Mouse (Mus musculus) heart, embryonic 14.5 days (tissue): Measurements from ENCODE around the gene Swap70. TPM values are rescaled to one million over a fixed set of nuclear protein-coding genes. Genes with fewer than 3 reads are reported as not detected.

Source experiments
- ATAC-seq: fragments of 200-750 bp; cut with Nextera tagmentation; 2 replicates; pipeline ENCODE4 v1.8.0; 2017; ENCODE audit warnings: low read depth, moderate TSS enrichment; ENCODE audit not compliant: insufficient number of reproducible peaks, insufficient read depth, low FRiP score
- H3K27ac ChIP-seq, 2 experiments: fragments of 200-500 bp in 1 of 2; fragments of 300-500 bp in 1 of 2; sonication (generic) in 1 of 2; replicated peaks in 1 of 2; 2 replicates each; pipeline ENCODE4 v1.5.1; 2012 to 2014; ENCODE audit warnings: low read depth in 2 of 2, low read length in 2 of 2, control low read depth in 1 of 2, mild to moderate bottlenecking in 1 of 2, mixed read lengths in 1 of 2; ENCODE audit not compliant: control insufficient read depth in 1 of 2, insufficient read depth in 1 of 2
- H3K27me3 ChIP-seq: fragments of 300-500 bp; sonication (generic); 2 replicates; pipeline ENCODE4 v1.6.1; 2014; ENCODE audit warnings: mild to moderate bottlenecking, low read length, control low read depth; ENCODE audit not compliant: control insufficient read depth, insufficient read depth
- H3K36me3 ChIP-seq: fragments of 300-500 bp; sonication (generic); 2 replicates; pipeline ENCODE4 v1.6.1; 2014; ENCODE audit warnings: mild to moderate bottlenecking, control low read depth, low read length, mixed read lengths; ENCODE audit not compliant: control insufficient read depth, insufficient read depth
- H3K4me1 ChIP-seq, 2 experiments: fragments of 200-500 bp in 1 of 2; fragments of 300-500 bp in 1 of 2; sonication (generic) in 1 of 2; 2 replicates each; pipeline ENCODE4 v1.6.1; 2012 to 2014; ENCODE audit warnings: low read length in 2 of 2, control low read depth in 1 of 2, mixed read lengths in 1 of 2; ENCODE audit not compliant: control insufficient read depth in 2 of 2, insufficient read depth in 2 of 2
- H3K4me2 ChIP-seq: fragments of 300-500 bp; sonication (generic); 2 replicates; pipeline ENCODE4 v1.6.1; 2014; ENCODE audit warnings: mild to moderate bottlenecking, low read length
- H3K4me3 ChIP-seq, 2 experiments: fragments of 200-500 bp in 1 of 2; fragments of 300-500 bp in 1 of 2; sonication (generic) in 1 of 2; 2 replicates each; pipeline ENCODE4 v1.5.1; 2012 to 2014; ENCODE audit warnings: low read length in 2 of 2, mild to moderate bottlenecking in 2 of 2, control low read depth in 1 of 2, low read depth in 1 of 2, moderate library complexity in 1 of 2; ENCODE audit not compliant: control insufficient read depth in 1 of 2, insufficient read depth in 1 of 2
- H3K9ac ChIP-seq: fragments of 300-500 bp; sonication (generic); 2 replicates; pipeline ENCODE4 v1.6.1; 2014; ENCODE audit warnings: mild to moderate bottlenecking, low read length
- H3K9me3 ChIP-seq: fragments of 300-500 bp; sonication (generic); 2 replicates; pipeline ENCODE4 v1.6.1; 2016; ENCODE audit warnings: low read length, control low read depth; ENCODE audit not compliant: control insufficient read depth
- WGBS: fragments of 180-500 bp; shearing (Covaris S2); extraction: QIAGEN DNeasy Blood & Tissue Kit; methylation state at CpG from one replicate; pipeline ENCODE4 v1.1.7; 2014; 5-methylcytosine and 5-hydroxymethylcytosine counted together
- polyA plus RNA-seq: library from polyadenylated mRNA; unstranded; fragments of >200 nt; fragmentation: Nextera tagmentation; extraction: Ambion mirVana; gene quantifications from 2 replicates; pipeline ENCODE4 v1.2.1, GENCODE M21; 2014

Swap70 gene
- polyA plus RNA-seq, 1 experiment from 2014 or later, result 19.0 TPM

DNA sequence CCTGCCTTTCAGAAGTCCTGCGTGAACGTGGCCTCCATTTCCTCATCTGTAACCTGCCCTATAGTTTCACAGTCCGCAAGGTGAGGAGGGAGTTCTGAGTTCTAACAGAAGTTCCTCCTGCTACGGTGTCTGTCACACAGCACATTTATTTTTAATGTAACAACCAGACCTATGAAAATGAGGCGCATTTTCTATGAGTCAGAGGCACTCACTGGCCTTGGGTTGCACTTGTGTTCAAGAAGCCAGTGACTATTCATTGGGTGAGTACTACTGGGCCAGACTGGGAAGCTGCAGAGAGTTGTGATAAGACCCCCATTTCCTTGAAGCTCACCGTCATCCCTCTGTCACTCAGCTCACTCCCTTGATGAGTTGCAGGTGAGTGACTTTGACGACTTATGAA lies 24.3 kb upstream of the Swap70 start:
- H3K4me1 ChIP-seq, result no peaks in the 10 kb centered on the region
- H3K4me3 ChIP-seq, result no peak overlapping the region
- H3K36me3 ChIP-seq, result no peaks in the 10 kb centered on the region
- no peak overlapping the region for H3K9ac ChIP-seq
- ATAC-seq, result no peak
- no peaks in the 10 kb centered on the region for H3K9me3 ChIP-seq
- H3K27ac ChIP-seq, result no peak overlapping the region
- H3K4me2 ChIP-seq, result no peak overlapping the region
- 69% methylated on average over 7 of the region's 7 CpGs for WGBS
- no peaks in the 10 kb centered on the region for H3K27me3 ChIP-seq

GRCm38 (mm10) chr7:110201933-110202332 lies 19.6 kb upstream of the Swap70 start:
- Histone ChIP-seq H3K4me3 (no peak overlapping the region), H3K4me1 (no peaks in the 10 kb centered on the region), H3K9me3 (peaks cover 6% of the 10 kb centered on the region), H3K4me2 (no peak overlapping the region), H3K27ac (no peak overlapping the region), H3K27me3 (no peaks in the 10 kb centered on the region), H3K9ac (no peak overlapping the region), H3K36me3 (no peaks in the 10 kb centered on the region)
- no peak for ATAC-seq
- WGBS, result 94% methylated on average over 6 of the region's 6 CpGs

- ATAC-seq, result no peak
Observed at GRCm38 (mm10) chr7:110204208-110204607, 17.3 kb upstream of the Swap70 start.

GRCm38 (mm10) chr7:110208341-110208740 lies 13.2 kb upstream of the Swap70 start:
- Histone ChIP-seq H3K4me1 (peaks cover 0 to 3% of the 10 kb centered on the region in 2 experiments; a peak in 1 of 4 replicates), H3K27ac (no peak overlapping the region), H3K9me3 (peaks cover 11% of the 10 kb centered on the region), H3K27me3 (no peaks in the 10 kb centered on the region), H3K4me2 (no peak overlapping the region), H3K9ac (no peak overlapping the region), H3K4me3 (no peak overlapping the region), H3K36me3 (no peaks in the 10 kb centered on the region)
- 84% methylated on average over 6 of the region's 6 CpGs for WGBS
- ATAC-seq, result no peak

More at GRCm38 (mm10) chr7:110204208-110204607, 17.3 kb upstream of the Swap70 start:
- Histone ChIP-seq H3K9me3 (peaks cover 11% of the 10 kb centered on the region), H3K4me2 (no peak overlapping the region), H3K4me1 (peaks cover 0 to under 1% of the 10 kb centered on the region in 2 experiments; a peak in 1 of 4 replicates), H3K9ac (no peak overlapping the region), H3K27me3 (no peaks in the 10 kb centered on the region), H3K36me3 (no peaks in the 10 kb centered on the region), H3K27ac (no peak overlapping the region), H3K4me3 (no peak overlapping the region)
- WGBS, result 77% methylated on average over 4 of the region's 4 CpGs

DNA sequence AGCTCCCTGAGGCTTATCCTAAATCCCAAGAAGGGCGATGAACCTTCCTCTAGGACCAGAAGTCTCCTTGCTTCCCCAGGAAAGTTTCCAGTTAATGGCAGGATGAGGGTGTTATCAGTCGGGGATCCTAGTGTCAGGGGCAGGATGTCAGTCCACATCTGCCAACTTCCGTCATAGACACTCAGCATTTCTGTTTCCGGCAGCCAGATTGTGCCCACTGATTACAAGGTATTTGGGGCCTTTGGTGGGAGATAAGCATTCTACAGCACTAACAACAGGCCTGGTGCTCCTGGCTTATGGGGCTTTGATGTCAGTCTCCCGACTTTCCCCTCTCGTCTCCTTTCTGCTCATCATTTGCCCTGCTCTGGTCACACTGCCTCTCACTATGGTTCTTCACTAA lies 12.1 kb upstream of the Swap70 start:
- WGBS, result 46% methylated on average over 6 of the region's 6 CpGs
- Histone ChIP-seq H3K4me3 (no peak overlapping the region), H3K36me3 (no peaks in the 10 kb centered on the region), H3K4me1 (peaks cover 0 to 5% of the 10 kb centered on the region in 2 experiments; a peak in 2 of 4 replicates), H3K27me3 (no peaks in the 10 kb centered on the region), H3K27ac (no peak overlapping the region), H3K9me3 (peaks cover 11% of the 10 kb centered on the region), H3K9ac (no peak overlapping the region), H3K4me2 (no peak overlapping the region)
- ATAC-seq, result no peak

DNA sequence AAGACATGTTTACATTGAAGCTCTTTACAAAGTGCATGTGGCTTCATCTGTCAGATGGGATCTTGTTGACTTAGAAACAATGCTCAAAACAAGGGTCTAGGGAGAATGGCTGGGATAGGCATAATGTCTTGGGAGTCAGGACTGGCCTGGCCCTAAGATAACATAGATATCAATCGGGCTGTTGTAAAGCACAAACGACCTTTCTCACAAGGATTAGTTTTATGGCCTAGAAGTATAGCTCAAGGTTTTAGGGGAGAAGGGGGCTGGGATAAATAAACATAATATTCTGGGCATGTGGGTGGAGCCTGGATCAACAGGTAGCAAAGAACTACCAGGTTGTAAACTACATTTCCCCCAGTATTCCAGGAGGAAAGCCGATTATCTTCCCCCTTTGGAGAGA lies 10.5 kb upstream of the Swap70 start:
- H3K4me1 ChIP-seq, result peaks cover 0 to 5% of the 10 kb centered on the region in 2 experiments; a peak in 2 of 4 replicates
- H3K4me3 ChIP-seq, result no peak overlapping the region
- H3K4me2 ChIP-seq, result no peak overlapping the region
- H3K27me3 ChIP-seq, result no peaks in the 10 kb centered on the region
- no peak overlapping the region for H3K9ac ChIP-seq
- 71% methylated on average over 3 of the region's 3 CpGs for WGBS
- H3K9me3 ChIP-seq, result peaks cover 10% of the 10 kb centered on the region
- H3K36me3 ChIP-seq, result no peaks in the 10 kb centered on the region
- no peak overlapping the region for H3K27ac ChIP-seq
- ATAC-seq, result no peak

GRCm38 (mm10) chr7:110214882-110215281 lies 6.6 kb upstream of the Swap70 start:
- 51% methylated on average over 3 of the region's 3 CpGs for WGBS
- no peak for ATAC-seq

GRCm38 (mm10) chr7:110221051-110221585 lies 393 bp upstream of the Swap70 start:
- H3K27ac ChIP-seq, result peak overlapping the region; percentile 40 to 96; a peak in 3 of 4 replicates
- H3K4me1 ChIP-seq, result peaks cover 0 to 5% of the 10 kb centered on the region in 2 experiments; a peak in 2 of 4 replicates
- no peaks in the 10 kb centered on the region for H3K36me3 ChIP-seq
- peak overlapping the region; percentile 82 for H3K4me2 ChIP-seq
- H3K9me3 ChIP-seq, result no peaks in the 10 kb centered on the region
- peak overlapping the region; percentile 90 for H3K9ac ChIP-seq
- H3K27me3 ChIP-seq, result no peaks in the 10 kb centered on the region
- peak; percentile 4; the same call in 1 of the 2 replicates for ATAC-seq
- peak overlapping the region; percentile 68 to 81 for H3K4me3 ChIP-seq
- WGBS, result 15% methylated on average over 8 of the region's 8 CpGs

More at GRCm38 (mm10) chr7:110214882-110215281, 6.6 kb upstream of the Swap70 start:
- Histone ChIP-seq H3K9ac (no peak overlapping the region), H3K9me3 (no peaks in the 10 kb centered on the region), H3K27ac (no peak overlapping the region), H3K4me3 (no peak overlapping the region), H3K36me3 (no peaks in the 10 kb centered on the region), H3K4me1 (peaks cover 0 to 3% of the 10 kb centered on the region in 2 experiments; a peak in 1 of 4 replicates), H3K4me2 (no peak overlapping the region), H3K27me3 (no peaks in the 10 kb centered on the region)
